Mouse (Mus musculus): ENCODE measurements around the gene Tceal6. TPM values are rescaled to one million over a fixed set of nuclear protein-coding genes. Genes with fewer than 3 reads are reported as not detected.
"Not testable (repeated sequence)": the region's sequence is repeated elsewhere in the genome, so short reads cannot be mapped to it uniquely, and the experiment has no call there.

Gene Tceal6
- 9.7 and 10.0 TPM in 2 replicates for polyA plus RNA-seq (2015; fragmentation: Nextera tagmentation; extraction: Ambion mirVana)

DNA sequence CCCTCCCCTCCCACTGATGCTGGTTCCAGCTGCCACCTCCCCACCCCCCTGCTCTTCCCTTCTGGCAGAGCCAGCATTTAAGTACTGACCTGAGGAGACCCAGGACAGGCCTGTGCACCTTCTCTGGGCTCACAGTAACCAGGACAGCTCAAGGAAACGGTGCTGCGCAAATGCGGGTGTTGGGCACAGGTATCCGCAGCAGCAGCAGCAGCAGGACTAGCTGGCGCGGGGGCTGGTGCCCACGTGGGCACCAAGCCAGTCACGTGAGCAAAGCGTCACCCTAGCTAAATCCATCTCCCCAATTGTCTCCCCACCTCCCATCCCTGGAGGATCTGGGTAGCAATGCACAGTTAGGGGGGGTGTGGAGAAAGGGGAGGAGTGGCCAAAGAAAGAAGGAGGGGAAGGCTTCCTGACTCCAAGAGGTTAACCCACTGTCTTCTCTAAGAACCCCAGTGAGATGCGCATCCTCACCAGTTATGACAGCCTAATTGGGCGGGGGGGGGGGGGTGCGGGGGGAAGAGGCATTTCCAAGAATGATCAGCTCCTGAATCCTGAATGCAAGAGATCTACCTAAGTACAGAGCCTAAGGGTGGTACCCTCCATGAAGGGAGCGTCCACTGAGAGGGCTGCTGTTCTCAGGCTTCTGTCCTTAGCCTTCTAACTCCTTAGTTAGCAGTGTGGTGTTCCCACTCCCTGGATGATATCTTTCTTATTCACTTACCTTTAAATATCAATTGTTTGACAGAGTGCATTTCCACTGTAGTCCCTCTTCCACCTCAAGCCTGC, at the start of gene Tceal6:
Tceal6 (minus strand) TSS at position 252 of the 786 bp plus-strand sequence.
- H3K4me3 ChIP-seq = peak within 1 kb of the TSS; percentile 41
- WGBS = 17% methylated on average over 11 of the region's 13 CpGs
- peak within 1 kb of the TSS; percentile 63 for H3K4me2 ChIP-seq (replicated peaks)
- no peaks in the 10 kb centered on the region for H3K9me3 ChIP-seq
- H3K4me1 ChIP-seq = no peaks in the 10 kb centered on the region
- H3K27me3 ChIP-seq = peaks cover 34% of the 10 kb centered on the region
- H3K36me3 ChIP-seq = no peaks in the 10 kb centered on the region
- H3K27ac ChIP-seq = no peak within 1 kb of the TSS
- peak; percentile 66 for ATAC-seq (ENCODE audit: low FRiP score, low read depth)
- no peak within 1 kb of the TSS; the same call in 1 of the 2 replicates for H3K9ac ChIP-seq

DNA sequence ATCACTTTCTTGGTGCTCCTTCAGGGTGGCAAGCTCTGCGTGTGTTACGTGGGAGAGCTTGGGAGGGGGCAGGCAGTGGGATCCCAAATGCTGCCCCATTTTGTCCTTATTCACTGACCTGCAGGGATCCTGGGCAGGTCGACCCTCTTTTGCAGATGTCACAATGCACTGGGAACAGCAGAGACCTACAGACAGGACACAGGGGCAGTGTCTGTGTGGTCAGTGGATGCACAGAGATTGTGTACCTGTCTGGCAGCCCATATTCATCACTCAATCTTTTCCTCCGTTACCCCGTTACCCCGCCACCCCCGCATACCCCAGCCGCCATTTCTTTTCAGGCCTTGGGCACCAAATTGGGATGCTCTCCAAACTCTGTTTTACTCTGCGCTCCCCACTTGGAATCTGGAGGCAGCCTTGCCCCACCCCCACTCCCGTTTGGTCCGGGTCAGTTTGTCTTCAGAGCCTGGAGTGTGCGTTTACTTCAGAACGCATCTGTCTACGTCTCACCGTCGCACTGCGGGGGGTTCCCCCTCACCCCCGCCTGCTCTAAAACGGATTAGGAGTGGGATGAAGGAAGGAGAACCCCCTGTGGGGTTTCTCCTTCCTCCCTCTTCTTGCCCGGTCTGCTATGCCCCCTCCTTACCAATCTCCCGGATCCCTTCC, 583 bp downstream of the Tceal6 start:
- WGBS = 27% methylated on average over 20 of the region's 21 CpGs
- H3K9ac ChIP-seq, H3K9me3 ChIP-seq, H3K36me3 ChIP-seq, H3K4me1 ChIP-seq, H3K27ac ChIP-seq: not testable (repeated sequence)
- H3K4me2 ChIP-seq (replicated peaks) = peak overlapping the region; percentile 63
- peak overlapping the region; percentile 41 for H3K4me3 ChIP-seq
- 0 out of 2 replicates have a peak, but pooled peaks have one; percentile 24 for ATAC-seq (ENCODE audit: low FRiP score, low read depth)
- peaks cover 38% of the 10 kb centered on the region for H3K27me3 ChIP-seq

DNA sequence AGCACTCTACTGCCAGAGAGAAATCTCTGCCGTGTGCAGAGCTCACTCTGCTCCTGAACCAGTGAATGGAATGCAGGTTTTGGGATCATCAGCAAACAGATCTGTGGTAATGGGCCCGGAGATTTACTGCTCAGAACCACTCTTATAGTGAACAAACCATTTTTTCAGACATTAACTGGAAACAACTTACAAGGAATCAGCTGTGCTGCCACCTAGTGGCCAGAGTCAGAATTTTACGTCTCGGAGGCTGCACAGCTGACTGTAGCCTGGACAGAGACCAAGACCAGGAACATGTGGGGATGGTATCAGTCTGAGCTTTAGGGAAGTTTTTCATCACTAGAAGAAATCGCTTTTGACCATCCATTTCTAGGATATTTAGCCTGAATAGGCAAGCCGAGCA, 20.6 kb downstream of the Tceal6 start:
- not testable (repeated sequence) for H3K4me3 ChIP-seq; ATAC-seq (ENCODE audit: low FRiP score, low read depth); H3K4me1 ChIP-seq; H3K27ac ChIP-seq; H3K27me3 ChIP-seq; H3K36me3 ChIP-seq; H3K9ac ChIP-seq; H3K9me3 ChIP-seq; H3K4me2 ChIP-seq (replicated peaks)
- WGBS = no CpG with 5 or more reads among the region's 6 CpGs

DNA sequence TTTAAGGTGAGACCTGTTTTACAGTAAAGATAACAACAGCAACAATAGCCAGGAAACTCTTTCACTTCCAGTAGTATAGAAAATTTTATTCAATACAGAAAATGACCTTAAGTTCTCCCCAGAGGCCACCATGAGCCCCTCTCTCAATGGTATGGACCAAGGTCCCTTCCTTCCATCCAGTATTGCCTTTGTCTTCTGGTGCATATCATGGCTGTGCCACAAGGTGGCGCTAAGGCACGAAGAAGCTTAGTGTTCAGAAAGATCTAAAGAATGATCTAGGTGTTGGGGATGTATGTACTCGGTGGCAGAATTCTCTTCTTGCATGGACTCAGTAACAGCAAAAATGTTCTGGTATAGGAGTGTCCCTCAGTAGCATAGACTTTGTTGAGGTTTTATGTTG, 21.8 kb downstream of the Tceal6 start:
- not testable (repeated sequence) for H3K4me1 ChIP-seq; H3K9me3 ChIP-seq; ATAC-seq (ENCODE audit: low FRiP score, low read depth); H3K27ac ChIP-seq; H3K4me2 ChIP-seq (replicated peaks); H3K4me3 ChIP-seq; H3K27me3 ChIP-seq; H3K9ac ChIP-seq; H3K36me3 ChIP-seq
- no CpG with 5 or more reads among the region's 3 CpGs for WGBS

DNA sequence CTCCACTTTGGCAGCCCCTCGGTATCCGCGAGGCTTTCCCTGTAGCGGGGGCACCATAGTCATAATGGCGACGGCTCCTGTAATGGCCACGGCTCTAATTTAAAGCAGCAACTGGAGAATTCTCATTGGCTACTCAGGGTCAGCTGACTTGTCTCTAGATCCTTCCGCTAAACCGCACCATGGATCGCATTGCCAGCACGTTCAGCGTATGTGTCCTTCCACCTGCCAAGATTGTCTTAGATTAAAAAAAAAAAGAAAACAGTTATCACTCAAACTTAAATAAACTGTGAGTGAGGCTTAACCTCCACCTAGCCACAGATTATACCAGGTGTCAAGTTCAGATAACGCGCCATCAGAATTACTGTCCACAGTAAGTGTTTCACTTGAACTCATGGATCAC, 33.0 kb downstream of the Tceal6 start, which contains the start of gene Gm15023:
Gm15023 (minus strand) TSS at position 101 of the 400 bp plus-strand sequence.
- H3K27me3 ChIP-seq; H3K9me3 ChIP-seq; H3K9ac ChIP-seq; H3K4me1 ChIP-seq; H3K4me2 ChIP-seq (replicated peaks); H3K4me3 ChIP-seq; H3K36me3 ChIP-seq; ATAC-seq (ENCODE audit: low FRiP score, low read depth); H3K27ac ChIP-seq: not testable (repeated sequence)
- 90% methylated on average over 5 of the region's 14 CpGs for WGBS

Other genes with a start within 250 kb of the Tceal6 start
- gene Nxf2, start 245.9 kb downstream of the Tceal6 start, polyA plus RNA-seq (2015; fragmentation: Nextera tagmentation; extraction: Ambion mirVana) = 0.83 and 1.3 TPM in 2 replicates
- gene Zmat1, start 201.5 kb downstream of the Tceal6 start, polyA plus RNA-seq (2015; fragmentation: Nextera tagmentation; extraction: Ambion mirVana) = 6.4 and 7.0 TPM in 2 replicates
- not detected in 2 replicates for gene Gm15023, start 33.1 kb downstream of the Tceal6 start, polyA plus RNA-seq (2015; fragmentation: Nextera tagmentation; extraction: Ambion mirVana)
- gene Pramel3, start 91.6 kb upstream of the Tceal6 start, polyA plus RNA-seq (2015; fragmentation: Nextera tagmentation; extraction: Ambion mirVana) = 0.05 TPM in 1 of 2 replicates, not detected in the other
- not detected in 2 replicates for gene Gm5128, start 162.6 kb upstream of the Tceal6 start, polyA plus RNA-seq (2015; fragmentation: Nextera tagmentation; extraction: Ambion mirVana)
- not detected in 2 replicates for gene Gm7903, start 223.1 kb upstream of the Tceal6 start, polyA plus RNA-seq (2015; fragmentation: Nextera tagmentation; extraction: Ambion mirVana)